Mouse (Mus musculus): ENCODE data around the gene Upk1a. TPM values are rescaled to one million over a fixed set of nuclear protein-coding genes. Genes with fewer than 3 reads are reported as not detected.
A peak's percentile ranks its signal among the peaks of the same experiment; 100 is the strongest.

The Upk1a gene
- polyA plus RNA-seq, 2 experiments, result 1.2 to 5.7 TPM

- no peak for TF ChIP-seq POLR2A (IDR thresholded peaks at IDR 0.05; ENCODE audit: borderline replicate concordance, extremely low read depth, insufficient read depth, insufficient read length)
- Histone ChIP-seq H3K4me1 (ENCODE audit: control insufficient read depth, insufficient read depth, low read length) (peaks cover 14% of the 10 kb centered on the region), H3K9ac (ENCODE audit: low read depth, low read length, severe bottlenecking) (peak overlapping the region; percentile 98), H3K27me3 (ENCODE audit: control insufficient read depth, insufficient read depth, low read length) (no peaks in the 10 kb centered on the region), H3K9me3 (ENCODE audit: control insufficient read depth, low read length) (no peaks in the 10 kb centered on the region), H3K36me3 (ENCODE audit: control insufficient read depth, insufficient read depth, low read length) (peaks cover 21% of the 10 kb centered on the region), H3K4me2 (replicated peaks; ENCODE audit: low read depth, low read length, severe bottlenecking) (peak overlapping the region; percentile 77), H3K27ac (replicated peaks; ENCODE audit: low read depth, low read length) (peak overlapping the region; percentile 92), H3K4me3 (replicated peaks; ENCODE audit: low read length) (peak overlapping the region; percentile 96)
- 28% methylated on average over 40 of the region's 40 CpGs for WGBS
- peak; percentile 92 for DNase-seq (ENCODE audit: low spot score)
- ATAC-seq (ENCODE audit: low FRiP score, low read depth), result peak; percentile 70
These were observed 23.0 kb downstream of the Upk1a start for GRCm38 (mm10) chr7:30589435-30590301.

GRCm38 (mm10) chr7:30588676-30589434, 23.8 kb downstream of the Upk1a start, which contains the start of gene Kmt2b:
Gene Kmt2b, minus strand, starts transcription at chr7:30588726.
- peaks cover 14% of the 10 kb centered on the region for H3K4me1 ChIP-seq (ENCODE audit: control insufficient read depth, insufficient read depth, low read length)

DNA sequence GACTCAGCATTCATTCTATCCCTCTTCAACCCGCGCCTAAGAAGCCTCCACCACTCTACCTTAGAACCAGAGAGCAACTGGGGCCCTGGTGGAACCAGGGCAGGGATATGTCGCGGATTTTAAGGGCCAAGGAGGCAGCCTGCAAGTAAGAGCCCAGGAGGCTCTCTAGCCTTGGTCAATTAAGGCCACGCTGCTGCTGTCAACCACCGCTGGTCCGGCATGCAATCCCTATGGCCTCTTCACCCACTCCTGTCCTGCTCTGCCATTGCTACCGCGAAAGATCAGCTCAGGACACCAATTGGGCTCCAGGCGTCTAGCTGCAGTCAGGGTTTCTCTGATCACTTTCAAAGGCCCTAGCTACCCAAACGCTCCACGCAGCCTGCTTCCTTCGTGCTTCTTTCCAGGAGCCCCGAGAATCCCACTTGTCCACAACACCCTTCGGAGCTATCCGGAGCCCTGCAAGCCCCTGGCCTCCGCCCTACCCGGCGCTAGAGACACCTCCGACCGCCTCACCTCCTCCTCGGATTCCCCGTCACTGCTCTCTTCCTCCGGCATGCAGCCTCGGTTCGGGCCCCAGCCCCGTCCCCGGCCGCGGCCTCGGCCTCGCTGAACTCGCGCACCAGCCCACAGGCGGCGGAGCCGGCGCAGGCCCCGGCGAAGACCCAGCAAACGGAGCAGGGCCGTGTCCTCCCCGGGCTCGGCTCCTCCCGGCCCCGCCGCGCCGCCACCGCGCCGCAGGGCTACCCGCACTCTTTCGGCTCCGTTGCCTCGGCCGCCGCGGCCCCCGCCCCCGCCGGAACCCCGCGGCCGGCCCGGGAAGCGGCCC, 24.6 kb downstream of the Upk1a start:
- Histone ChIP-seq H3K4me3 (replicated peaks; ENCODE audit: low read length) (peak overlapping the region; percentile 96), H3K9ac (ENCODE audit: low read depth, low read length, severe bottlenecking) (peak overlapping the region; percentile 98), H3K9me3 (ENCODE audit: control insufficient read depth, low read length) (no peaks in the 10 kb centered on the region), H3K27ac (replicated peaks; ENCODE audit: low read depth, low read length) (peak overlapping the region; percentile 92), H3K4me2 (replicated peaks; ENCODE audit: low read depth, low read length, severe bottlenecking) (peak overlapping the region; percentile 85), H3K27me3 (ENCODE audit: control insufficient read depth, insufficient read depth, low read length) (no peaks in the 10 kb centered on the region), H3K36me3 (ENCODE audit: control insufficient read depth, insufficient read depth, low read length) (peaks cover 37% of the 10 kb centered on the region), H3K4me1 (ENCODE audit: control insufficient read depth, insufficient read depth, low read length) (peaks cover 14% of the 10 kb centered on the region)
- under 1% methylated on average over 59 of the region's 67 CpGs for WGBS
- TF ChIP-seq POLR2A (IDR thresholded peaks at IDR 0.05; ENCODE audit: borderline replicate concordance, extremely low read depth, insufficient read depth, insufficient read length), result no peak
- ATAC-seq (ENCODE audit: low FRiP score, low read depth), result peak; percentile 10
- no peak for DNase-seq (ENCODE audit: low spot score)

More at GRCm38 (mm10) chr7:30588676-30589434, 23.8 kb downstream of the Upk1a start, which contains the start of gene Kmt2b:
- Histone ChIP-seq H3K9ac (ENCODE audit: low read depth, low read length, severe bottlenecking) (peak within 1 kb of the TSS; percentile 98), H3K27me3 (ENCODE audit: control insufficient read depth, insufficient read depth, low read length) (no peaks in the 10 kb centered on the region), H3K27ac (replicated peaks; ENCODE audit: low read depth, low read length) (peak within 1 kb of the TSS; percentile 92), H3K4me2 (replicated peaks; ENCODE audit: low read depth, low read length, severe bottlenecking) (peak within 1 kb of the TSS; percentile 85), H3K36me3 (ENCODE audit: control insufficient read depth, insufficient read depth, low read length) (peaks cover 29% of the 10 kb centered on the region), H3K9me3 (ENCODE audit: control insufficient read depth, low read length) (no peaks in the 10 kb centered on the region), H3K4me3 (replicated peaks; ENCODE audit: low read length) (peak within 1 kb of the TSS; percentile 96)
- peak; percentile 43; the same call in 1 of the 2 replicates for TF ChIP-seq POLR2A (IDR thresholded peaks at IDR 0.05; ENCODE audit: borderline replicate concordance, extremely low read depth, insufficient read depth, insufficient read length)
- peak; percentile 94 for ATAC-seq (ENCODE audit: low FRiP score, low read depth)
- peak; percentile 98 for DNase-seq (ENCODE audit: low spot score)
- under 1% methylated on average over 38 of the region's 68 CpGs for WGBS

DNA sequence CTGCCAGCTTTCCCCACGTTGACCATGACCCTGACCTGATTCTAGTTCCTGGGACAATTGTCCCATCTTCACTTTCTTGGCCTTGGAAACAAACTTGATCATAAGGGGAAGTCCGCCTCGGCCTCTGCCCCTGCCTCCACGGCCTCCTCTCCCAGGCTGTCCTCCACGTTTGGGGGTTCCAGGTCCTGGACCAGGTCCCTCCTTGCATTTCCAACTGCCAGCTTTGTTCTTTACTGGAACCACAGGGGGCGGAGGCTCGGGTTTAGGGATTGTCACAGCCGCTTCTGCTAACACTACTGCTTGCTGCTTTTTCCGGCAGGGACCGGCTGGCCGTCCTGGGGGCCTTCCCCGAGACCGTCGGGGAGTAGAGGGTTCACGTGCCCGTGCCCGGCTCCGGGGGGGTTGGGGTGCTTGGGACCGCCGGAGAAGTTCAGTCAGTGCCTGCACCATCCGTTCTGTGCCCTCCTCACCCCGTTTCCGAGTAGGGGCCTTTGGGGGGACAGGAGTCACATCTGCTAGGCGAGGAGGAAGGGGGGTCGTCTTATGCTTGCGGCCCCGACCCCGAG, 26.1 kb downstream of the Upk1a start:
- DNase-seq (ENCODE audit: low spot score) (no peak), ATAC-seq (ENCODE audit: low FRiP score, low read depth) (no peak)
- Histone ChIP-seq H3K27ac (replicated peaks; ENCODE audit: low read depth, low read length) (no peak overlapping the region), H3K9me3 (ENCODE audit: control insufficient read depth, low read length) (no peaks in the 10 kb centered on the region), H3K4me3 (replicated peaks; ENCODE audit: low read length) (0 out of 2 replicates have a peak overlapping the region, but pooled peaks have one; percentile 96), H3K4me2 (replicated peaks; ENCODE audit: low read depth, low read length, severe bottlenecking) (no peak overlapping the region; the same call in 1 of the 2 replicates), H3K4me1 (ENCODE audit: control insufficient read depth, insufficient read depth, low read length) (peaks cover 14% of the 10 kb centered on the region), H3K9ac (ENCODE audit: low read depth, low read length, severe bottlenecking) (0 out of 2 replicates have a peak overlapping the region, but pooled peaks have one; percentile 98), H3K27me3 (ENCODE audit: control insufficient read depth, insufficient read depth, low read length) (no peaks in the 10 kb centered on the region), H3K36me3 (ENCODE audit: control insufficient read depth, insufficient read depth, low read length) (peaks cover 52% of the 10 kb centered on the region)
- no peak for TF ChIP-seq POLR2A (IDR thresholded peaks at IDR 0.05; ENCODE audit: borderline replicate concordance, extremely low read depth, insufficient read depth, insufficient read length)
- 86% methylated on average over 28 of the region's 28 CpGs for WGBS

All from limb, embryonic 14.5 days (tissue).